Mouse (Mus musculus) erythroblast, adult 5-6 weeks (primary cell): ENCODE measurements around the gene Myo10. TPM values are rescaled to one million over a fixed set of nuclear protein-coding genes. Genes with fewer than 3 reads are reported as not detected.

ENCODE experiments used
- ATAC-seq: replicated peaks from 2 replicates; pipeline ENCODE4 v1.8.0; 2016; ENCODE audit warnings: moderate number of reproducible peaks, mild to moderate bottlenecking, moderate TSS enrichment, inconsistent platforms; ENCODE audit not compliant: poor library complexity, low FRiP score, severe bottlenecking
- total RNA-seq, 2 experiments: library from RNA; stranded (forward) in 1 of 2; stranded (reverse) in 1 of 2; fragments of 150-400 nt in 1 of 2; fragments of 200-764, 138-1000 nt in 1 of 2; gene quantifications; 2 replicates each; pipeline versions ENCODE4 v1.2.3 to v1.2.4; 2015 to 2017; ENCODE audit warnings: low replicate concordance in 2 of 2

Gene Myo10
- total RNA-seq, 2 experiments from 2014 or later = 1.7 to 5.9 TPM

DNA sequence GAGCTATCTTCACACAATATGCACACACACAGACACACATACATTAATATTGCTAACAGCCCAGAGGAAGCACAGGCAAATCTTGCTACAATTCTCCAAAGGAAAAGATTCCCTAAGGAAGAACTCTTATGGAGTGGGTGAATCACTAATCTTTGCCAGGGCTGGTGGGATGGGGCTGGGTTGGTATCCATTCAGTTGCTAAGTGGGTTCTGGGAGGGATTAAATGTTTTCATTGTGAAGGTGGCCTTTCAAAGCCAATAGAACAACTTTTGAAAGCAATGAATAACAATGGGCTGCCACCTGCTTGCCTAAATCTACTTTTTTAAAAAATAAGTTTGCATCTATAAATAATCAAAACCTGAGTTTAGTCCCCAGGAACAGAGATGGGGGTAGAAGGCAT is 131.6 kb downstream of the Myo10 start:
- no peak for ATAC-seq

DNA sequence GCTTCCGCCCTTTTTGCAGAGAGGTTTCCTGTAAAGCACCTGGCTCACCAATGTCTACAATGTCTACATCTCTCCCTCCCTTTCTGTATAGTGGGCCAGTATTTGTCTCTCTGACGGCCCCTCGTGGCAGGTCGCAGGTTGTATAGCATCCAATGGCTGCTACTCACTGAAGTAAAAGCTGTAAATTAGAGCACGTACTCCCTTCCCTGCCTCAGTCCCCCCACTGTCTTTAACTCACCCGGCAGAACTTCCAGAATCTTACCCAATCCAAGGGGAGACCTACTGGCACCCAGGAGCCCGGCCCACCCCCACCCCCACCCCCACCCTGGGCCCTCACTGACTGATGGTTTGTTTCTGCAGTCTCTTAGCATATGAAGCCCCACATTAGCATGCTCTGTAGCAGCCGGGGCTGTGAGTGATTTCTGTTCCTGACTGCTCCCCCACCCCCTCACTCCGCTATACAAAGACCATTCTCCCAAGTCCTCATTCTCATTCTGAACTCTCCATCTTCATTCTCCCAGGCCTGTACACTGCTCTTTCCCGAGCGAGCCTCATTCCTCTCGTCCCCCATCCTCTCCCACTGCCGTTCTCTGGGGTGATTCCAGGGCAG is 132.1 kb downstream of the Myo10 start:
- no peak for ATAC-seq

DNA sequence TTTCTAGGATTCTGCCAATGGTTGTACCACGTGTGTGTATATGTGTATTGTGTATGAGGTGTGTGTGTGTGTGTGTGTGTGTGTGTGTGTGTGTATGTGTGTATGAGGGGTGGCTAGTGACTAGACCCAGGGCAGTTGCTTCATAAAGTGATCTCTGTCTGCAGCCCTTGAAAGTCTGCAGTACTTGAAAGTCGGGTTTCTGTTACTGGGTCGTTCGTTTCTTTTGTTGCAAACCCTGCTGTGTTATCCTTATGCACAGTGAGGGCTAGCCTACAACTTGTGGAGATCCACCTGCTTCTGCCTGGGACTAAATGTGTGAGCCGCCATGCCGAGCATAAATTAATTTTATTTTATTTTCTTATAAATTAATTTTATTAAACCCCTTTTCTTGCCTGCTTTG is 133.2 kb downstream of the Myo10 start:
- ATAC-seq = no peak

DNA sequence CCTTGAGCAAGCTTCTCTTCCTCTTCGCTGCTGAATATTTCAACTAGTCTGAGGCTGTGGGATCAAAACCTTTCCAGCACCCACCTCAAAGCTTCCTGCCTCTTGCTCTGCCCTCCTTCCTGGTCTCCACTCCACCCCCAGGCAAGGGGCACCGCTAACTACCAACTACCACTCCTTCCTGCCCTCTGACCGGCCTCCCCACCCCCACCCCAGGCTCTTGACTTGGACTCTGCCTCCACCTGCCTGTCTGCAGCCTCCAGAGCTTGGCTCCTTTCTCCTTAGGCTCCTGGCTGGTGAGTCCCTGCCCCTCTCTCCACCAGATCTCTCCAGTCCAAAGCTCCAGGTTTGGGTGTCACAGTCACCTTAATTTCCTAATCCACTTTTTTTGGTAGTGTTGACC is 133.7 kb downstream of the Myo10 start:
- ATAC-seq = no peak

DNA sequence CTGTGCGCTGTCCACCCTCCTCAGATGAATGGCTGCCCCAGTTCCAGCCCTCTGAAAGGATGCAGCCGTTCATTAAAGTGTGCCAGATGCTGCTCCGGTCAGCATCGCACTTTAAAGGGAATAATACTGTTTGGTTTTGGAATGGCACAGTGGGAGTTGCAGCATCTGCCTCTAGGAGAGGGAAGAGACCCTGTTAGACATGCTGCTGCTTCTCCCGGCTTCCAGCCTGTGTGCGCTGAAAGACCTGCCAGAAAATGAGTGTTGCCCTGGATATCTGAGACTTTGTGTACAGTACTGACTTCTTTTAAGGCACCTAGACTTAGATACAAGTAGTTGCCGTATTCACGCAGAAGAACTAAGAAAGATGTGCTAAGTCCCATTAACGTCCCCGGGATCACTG is 135.7 kb downstream of the Myo10 start:
- no peak for ATAC-seq

DNA sequence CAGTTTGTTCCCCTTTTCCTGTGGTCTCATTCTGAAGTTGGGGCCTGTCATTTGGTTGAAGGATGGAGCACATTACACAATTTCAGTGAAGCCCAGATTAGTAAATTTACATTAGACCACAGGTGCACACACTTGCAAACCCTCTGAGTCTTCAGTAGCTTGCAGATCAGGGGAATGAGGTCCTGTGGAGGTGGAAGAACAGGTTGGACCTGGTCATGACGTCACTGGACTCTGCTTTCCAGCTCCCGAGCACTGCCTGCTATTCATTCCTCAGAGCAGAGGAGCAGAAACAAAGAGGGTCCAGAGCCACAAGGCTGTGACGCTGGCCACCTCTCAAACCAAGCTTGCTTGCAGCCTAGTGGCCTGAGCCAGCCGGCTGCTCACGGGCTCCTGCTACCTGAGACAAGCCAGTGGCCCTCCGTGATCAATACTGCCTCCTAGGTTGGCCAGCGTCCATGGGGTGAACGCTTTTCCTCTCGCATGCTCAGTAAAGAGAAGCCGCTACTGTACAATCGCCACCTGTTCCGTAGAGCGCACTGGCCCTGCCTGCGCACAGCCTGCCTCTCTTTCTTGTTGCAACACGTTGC is 136.3 kb downstream of the Myo10 start:
- ATAC-seq = no peak

DNA sequence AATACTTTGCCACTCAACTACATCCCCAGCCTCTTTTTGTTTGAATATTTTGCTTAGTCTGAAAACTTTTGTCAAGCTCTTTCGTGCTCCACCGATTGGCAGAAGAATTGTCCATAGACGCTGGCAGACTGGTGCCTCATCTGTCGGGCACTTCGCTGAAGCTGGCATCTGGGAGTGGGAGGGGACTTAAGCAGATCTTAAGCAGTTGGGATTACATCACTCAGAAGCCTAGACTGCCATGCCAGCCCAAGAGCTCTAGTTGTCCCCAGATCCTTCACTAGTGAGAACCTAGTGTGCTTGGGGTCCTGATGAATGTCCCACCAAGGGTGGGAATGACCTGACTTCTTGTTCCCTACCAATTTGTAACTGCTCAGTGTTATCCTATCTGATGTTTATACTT is 138.0 kb downstream of the Myo10 start:
- no peak for ATAC-seq

DNA sequence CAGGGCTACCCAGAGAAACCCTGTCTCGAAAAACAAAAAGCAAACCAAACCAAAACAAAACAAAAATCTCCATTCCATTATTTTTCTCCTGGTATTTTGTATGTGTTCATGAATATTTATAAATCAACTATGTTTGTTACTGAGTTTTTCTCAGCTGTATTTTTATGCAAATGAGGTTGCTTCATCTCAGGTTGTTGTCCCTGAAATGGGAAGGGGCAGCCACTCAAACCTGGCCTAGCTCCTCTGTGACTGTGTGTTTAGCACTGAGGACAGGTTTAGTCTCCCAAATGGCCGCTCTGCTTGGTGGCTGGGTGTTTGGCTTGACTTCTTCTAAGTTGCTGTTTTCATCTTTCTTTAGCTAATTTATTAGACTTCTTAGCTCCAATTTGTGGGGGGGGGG is 138.7 kb downstream of the Myo10 start:
- no peak for ATAC-seq

DNA sequence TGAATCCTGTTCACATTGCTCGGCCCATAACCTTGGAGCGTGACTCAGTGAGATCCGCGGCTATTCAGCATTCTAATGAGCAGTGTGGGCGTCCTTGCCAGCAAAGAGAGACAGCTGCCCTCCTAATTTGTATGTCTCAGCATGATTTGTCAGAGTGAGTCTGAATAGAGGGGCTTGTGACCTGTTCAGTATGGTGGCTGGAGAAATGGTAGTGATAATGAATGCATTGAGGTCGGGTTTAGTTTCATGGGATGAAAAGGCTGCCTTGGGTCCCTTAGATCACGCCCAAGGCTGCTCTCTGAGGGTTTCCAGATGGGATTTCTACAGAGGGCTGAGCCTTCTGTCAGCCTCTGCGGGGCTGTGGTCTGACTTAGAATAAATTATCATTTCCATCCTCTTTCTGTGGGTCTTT is 139.5 kb downstream of the Myo10 start:
- ATAC-seq = no peak

DNA sequence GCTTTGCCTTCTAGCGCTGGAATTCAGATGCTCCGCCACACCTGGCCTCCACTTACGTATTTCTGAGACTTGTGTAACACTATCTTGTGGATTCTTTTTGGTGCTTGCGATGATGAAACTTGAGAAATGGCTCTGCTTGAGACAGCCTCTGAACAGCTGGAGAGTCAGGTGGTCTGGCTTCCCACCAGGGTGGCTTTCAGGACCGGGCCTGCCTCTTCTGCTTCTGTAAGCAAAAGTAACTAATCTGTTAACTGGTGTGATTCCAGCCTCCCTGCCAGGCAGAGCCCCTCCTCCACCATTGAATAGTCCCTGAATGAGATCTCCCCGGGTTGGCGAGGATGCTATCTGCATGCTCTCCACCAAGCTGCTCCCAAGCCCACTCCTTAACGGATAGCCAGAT is 140.0 kb downstream of the Myo10 start:
- ATAC-seq = no peak

DNA sequence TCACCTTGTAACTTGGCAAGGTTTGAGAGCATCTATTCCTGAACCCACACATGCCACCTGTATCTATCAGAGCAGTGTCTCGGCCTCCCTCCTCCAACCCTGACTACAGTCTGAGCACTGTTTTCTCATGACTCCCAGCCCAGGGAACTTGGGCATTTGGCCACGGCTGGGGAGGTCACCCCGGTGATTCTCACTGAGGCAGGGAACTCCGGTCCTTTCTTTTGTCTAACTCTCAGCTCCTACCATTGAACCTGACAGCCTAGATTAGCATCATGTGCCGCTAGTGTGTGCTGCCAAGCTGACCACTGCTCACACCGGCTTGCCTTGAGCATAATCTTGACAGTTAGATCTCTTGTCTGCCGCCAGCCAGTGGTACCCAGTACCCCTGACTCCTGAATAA is 140.8 kb downstream of the Myo10 start:
- ATAC-seq = no peak

DNA sequence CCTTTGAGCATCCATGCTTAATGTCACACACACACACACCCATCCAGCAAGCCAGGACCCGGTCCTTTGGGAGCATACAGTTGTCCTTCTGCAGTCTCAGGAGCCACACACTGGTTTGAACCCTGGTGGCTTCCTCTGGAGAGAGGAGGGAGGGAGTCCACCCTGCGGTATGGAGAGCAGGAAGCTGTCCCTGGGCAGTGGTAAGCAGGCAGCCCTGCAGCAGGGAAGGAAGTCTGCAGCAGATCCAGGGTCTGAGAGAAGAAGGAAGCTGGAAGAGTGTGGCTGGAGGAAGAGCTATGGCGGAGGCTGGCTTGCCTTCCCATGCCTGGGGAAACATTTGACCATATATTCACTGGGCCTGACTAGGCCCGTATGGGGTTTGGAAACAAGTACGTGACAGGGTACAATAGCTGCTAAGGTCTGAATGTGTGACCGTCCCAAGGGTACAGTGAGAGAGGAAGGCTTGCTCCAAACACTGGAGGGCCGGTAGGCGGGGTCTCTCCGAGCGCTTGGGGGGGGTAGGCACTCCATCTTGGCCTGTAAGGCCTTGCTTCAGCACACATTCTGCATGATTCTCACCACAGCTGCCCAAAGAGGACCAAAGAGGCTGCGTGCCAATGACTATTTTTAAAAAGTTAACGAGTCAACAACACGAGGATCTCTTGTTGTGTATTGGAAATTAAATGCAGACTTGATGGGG is 142.5 kb downstream of the Myo10 start:
- no peak for ATAC-seq

DNA sequence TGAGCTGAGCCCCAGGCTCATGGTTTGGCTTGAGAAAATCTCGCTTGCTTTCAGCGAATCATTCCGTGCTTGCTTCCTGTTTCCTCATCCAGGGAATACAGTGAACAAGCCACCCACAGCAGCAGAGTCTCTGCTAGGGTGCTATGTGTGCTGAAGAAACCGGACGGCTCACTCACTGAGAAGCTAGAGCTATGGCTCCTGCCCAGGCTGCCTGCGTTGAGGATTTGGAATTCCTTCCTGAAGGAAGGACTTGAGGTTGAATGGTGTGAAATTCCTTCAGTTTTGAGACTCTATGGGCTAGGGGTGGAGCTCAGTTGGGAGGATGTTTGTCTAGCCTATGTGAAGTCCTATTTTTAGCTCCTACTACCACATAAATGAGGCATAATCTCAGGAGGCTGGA is 145.5 kb downstream of the Myo10 start:
- ATAC-seq = no peak

DNA sequence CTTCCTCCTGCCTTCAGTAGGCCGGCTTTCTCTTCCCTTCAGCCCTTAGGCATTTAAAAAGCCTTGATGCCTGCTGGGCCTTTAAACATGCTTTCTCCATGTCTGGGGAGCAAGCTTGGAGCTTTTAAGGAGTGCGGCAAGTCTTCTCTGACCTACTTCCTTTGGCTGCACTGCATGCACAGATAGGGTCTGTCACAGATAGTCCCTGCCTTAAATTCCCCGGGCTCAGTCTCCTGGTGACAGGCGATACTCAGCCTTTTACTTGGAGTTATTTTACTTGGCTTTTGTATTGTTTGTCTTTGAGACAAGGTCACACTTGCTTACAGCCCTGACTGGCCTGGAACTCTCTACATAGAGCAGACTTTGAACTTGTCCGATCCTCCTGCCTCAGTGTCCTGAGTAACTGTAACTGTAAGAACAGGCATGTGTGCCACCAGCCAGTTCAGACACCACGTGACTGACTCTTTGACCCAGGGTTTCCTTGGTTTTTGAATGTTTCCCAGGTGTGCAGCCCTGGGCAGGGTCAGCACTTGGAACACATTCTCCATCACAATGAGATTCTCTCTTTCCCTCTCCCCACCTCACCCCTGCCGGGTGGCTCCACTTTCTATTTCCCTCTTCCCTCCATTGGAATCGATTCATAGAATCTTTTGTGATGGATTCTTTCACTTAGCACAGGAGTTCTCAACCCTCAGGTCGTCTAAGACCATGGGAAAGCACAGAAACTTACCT is 147.4 kb downstream of the Myo10 start:
- ATAC-seq = no peak

DNA sequence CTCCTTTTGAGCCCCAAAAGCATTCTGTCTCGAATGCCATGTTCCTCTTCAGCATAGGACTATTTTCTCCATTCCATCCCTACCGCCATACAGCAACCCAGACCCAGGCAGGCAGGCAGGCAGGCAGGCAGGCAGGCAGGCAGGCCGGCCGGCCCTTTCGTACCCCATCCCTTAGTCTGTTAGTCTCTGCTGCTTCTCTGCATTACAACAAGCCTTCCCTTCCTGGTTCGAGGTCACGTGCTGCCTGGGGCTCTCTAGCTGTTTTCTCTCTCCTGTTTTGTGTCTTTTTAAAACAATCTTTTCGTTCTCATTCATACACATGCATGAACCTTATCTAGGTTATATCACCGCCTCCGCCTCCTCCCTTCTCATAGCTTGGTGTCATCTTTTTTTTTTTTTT is 149.5 kb downstream of the Myo10 start:
- no peak for ATAC-seq

DNA sequence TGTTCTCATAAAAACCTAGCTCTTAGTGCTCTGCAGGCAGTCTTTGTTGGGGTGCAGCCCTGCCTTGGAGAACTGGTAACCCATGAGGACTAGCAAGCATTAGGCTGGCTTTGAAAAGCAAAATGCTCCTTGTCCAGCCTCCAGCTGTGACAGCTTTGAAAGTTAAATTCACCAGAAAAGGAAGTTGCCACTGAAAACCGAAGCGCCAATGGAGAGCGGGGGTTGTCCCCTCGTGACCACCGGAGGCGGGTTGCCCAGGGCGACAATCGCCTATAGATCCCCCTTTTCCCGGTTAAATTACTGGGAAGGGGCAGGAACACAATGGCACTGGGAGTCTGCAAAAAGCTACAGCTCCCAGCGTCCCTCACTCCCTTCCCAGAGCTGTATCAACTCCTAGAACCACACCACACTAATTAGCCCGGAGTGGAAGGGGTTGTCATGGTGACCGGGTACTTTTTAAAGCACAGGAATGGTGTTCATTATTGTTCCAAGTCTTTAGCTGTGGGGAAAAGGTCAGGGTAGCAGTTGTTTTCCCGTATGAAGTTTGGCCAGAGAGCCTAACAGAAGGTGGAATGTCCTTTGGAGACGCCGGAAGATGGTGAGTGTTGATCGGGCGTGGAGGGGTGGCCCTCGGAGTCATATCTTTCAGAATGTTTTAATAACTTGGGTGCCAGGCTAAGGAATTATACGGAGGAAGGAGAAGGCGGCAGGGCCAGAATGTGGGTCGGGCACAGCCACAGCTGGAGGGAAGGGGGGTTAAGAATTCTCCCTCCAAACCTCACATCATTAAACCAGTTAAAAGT is 151.6 kb downstream of the Myo10 start:
- no peak for ATAC-seq

DNA sequence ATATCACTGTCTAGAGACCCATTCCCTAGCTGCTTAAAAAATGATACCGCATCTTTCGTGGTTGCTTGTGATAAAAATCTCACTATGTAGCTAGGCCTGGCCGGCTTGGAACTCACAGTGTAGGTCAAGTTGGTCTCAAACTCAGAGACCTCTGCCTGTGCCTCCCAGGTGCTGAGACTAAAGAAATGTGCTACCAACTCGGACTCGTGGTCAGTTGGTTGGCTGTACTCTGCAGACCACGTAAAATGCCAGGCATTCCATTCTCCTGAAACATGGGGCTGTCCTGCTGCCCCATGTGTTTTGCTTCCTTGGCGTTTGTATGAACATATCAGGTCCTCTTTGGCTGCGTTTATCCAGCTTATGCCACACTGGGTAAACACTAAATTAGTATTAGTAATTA is 156.6 kb downstream of the Myo10 start:
- no peak for ATAC-seq

DNA sequence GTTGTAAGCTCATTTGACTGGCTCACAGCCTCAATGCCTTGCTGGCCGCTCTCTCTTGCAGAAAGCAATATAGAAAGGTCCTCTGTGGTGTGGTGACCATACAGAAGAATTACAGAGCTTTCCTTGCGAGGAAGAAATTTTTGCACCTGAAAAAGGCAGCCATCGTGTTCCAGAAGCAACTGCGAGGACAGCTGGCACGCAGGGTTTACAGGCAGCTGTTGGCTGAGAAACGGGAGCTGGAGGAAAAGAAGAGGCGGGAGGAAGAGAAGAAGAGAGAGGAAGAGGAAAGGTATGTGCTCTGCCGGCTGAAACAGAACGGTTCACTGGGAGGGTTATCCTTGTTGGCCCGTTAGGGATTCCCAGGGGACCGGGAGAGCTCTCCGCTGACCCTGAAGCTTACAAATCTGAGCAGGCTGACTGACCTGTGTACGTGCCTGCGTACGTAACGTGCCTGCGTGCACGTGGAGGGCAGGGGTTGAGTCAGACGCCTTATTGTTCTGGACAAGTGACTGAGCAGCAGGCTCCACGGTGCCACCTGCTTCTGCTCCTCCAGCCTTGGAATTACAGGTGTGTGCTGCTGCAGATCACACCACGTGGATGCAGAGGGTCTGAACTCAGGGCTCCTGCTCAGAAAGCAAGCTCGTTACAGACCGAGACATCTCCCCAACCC is 157.3 kb downstream of the Myo10 start:
- no peak for ATAC-seq

DNA sequence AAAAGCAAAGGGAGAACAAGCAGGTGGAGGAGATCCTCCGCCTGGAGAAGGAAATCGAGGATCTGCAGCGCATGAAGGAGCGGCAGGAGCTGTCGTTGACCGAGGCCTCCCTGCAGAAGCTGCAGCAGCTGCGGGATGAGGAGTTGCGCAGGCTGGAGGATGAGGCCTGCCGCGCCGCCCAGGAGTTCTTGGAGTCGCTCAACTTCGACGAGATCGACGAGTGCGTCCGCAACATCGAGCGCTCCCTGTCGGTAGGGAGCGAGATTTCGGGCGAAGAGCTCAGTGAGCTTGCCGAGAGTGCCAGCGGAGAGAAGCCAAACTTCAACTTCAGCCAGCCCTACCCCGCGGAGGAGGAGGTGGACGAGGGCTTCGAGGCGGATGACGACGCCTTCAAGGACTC is 158.7 kb downstream of the Myo10 start:
- ATAC-seq = no peak
